Mouse (Mus musculus) MEL (cell line): Measurements from ENCODE around the gene Ercc6l2.

Source experiments
- CTCF ChIP-seq, 3 experiments: IDR thresholded peaks in 2 of 3; conservative IDR thresholded peaks in 1 of 3; 2 replicates each; pipeline ENCODE4 v1.5.1; 2011 to 2012; ENCODE audit warnings: low read length in 3 of 3, low read depth in 2 of 3, mild to moderate bottlenecking in 2 of 3, improper control_type of control experiment in 1 of 3, inconsistent platforms in 1 of 3, mixed read lengths in 1 of 3, moderate library complexity in 1 of 3; ENCODE audit not compliant: control insufficient read depth in 1 of 3, insufficient read depth in 1 of 3, poor library complexity in 1 of 3, severe bottlenecking in 1 of 3
- GATA1 ChIP-seq: IDR thresholded peaks from 2 replicates; pipeline ENCODE4 v1.6.1; 2011; ENCODE audit warnings: low read depth, low read length, improper control_type of control experiment

GRCm38 (mm10) chr13:63927326-63927725, 112.3 kb downstream of the Ercc6l2 start:
- no peak for TF ChIP-seq GATA1
- TF ChIP-seq CTCF (IDR thresholded peaks at IDR 0.05 in 2 of 3, conservative IDR thresholded peaks at IDR 0.05 in 1 of 3; ENCODE audit: control insufficient read depth in 1 of 3, insufficient read depth in 1 of 3, low read depth in 2 of 3, low read length in 3 of 3, poor library complexity in 1 of 3, severe bottlenecking in 1 of 3), result no peak
